Mouse (Mus musculus): ENCODE data around the gene Unc79.

- TF ChIP-seq POLR2A (IDR thresholded peaks at IDR 0.05; ENCODE audit: low read depth, low read length) (no peak), CTCF (conservative IDR thresholded peaks at IDR 0.05; ENCODE audit: insufficient read depth, insufficient read length, low read depth, low read length) (no peak)
Measured at GRCm38 (mm10) chr12:103068161-103068560, 119.5 kb downstream of the Unc79 start.
